Mouse (Mus musculus) gastrocnemius, postnatal 4 days (tissue): Measurements from ENCODE around the gene Notch2. TPM values are rescaled to one million over a fixed set of nuclear protein-coding genes. Genes with fewer than 3 reads are reported as not detected.
A peak's percentile ranks its signal among the peaks of the same experiment; 100 is the strongest.

Experiments
- DNase-seq, 2 experiments: peaks; one replicate each; pipeline ENCODE4 v3.0.0; 2021 to 2022; ENCODE audit warnings: low spot score in 2 of 2, mixed read lengths in 2 of 2
- long read RNA-seq, 2 experiments: library from polyadenylated mRNA; stranded (forward); transcript quantifications; one replicate each; pipeline ENCODE4 v2.0.0; 2021
- total RNA-seq, 2 experiments: library from RNA; stranded (reverse); gene quantifications; 2 replicates each; pipeline ENCODE4 v1.2.3; 2021

The Notch2 gene
- 10 to 100 TPM; 63.4 to 63.7 TPM for total RNA-seq
- long read RNA-seq, experiment 1, partial matches to known transcripts, result 0 of 3 reads
- long read RNA-seq, experiment 1, other reads (novel, unspliced or antisense), result 3 of 3 reads
- long read RNA-seq, experiment 2, partial matches to known transcripts, result 3 of 6 reads
- long read RNA-seq, experiment 2, other reads (novel, unspliced or antisense), result 3 of 6 reads

DNA sequence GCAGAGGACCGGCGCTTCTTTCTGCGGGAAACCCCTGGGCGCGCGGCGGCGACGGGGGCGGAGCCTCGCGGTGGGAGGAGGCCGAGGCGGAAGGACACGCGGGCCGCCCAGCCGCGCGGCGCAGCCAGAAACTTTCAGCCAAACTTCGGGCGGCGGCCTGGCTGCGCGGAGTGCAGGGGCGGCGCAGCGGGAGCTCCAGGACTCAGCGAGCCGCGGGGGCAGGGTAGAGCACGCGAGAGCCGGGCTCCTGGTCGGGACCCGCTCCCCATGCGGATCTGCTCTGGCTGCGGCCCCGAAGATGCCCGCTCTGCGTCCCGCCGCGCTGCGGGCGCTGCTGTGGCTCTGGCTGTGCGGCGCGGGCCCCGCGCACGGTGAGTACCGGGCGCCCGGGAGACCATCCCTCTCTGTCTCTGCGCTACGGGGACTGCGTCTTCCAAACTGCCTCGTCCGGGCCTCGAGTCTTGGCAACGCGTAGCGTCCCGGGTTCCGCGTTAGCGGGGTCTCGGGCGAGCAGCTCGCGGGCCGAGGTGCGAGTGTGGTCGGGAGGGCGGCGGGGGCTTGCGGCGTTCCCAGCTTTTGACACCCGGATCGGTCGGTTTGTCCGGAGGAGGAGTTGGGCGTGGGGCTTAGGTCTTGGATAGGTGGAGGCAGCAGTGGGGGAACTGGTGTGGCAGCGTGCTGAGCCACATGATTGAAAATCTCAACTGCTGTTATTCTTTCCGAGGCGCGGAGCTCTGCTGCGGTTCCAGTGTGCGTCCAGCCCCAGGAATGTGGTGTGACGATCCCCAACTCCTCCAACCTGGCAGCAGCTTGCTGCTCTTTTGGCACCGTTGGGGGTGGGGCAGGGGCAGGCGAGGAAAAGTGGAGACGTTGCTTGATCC lies at the start of gene Notch2:
Gene Notch2 (plus strand): TSS at position 127 of the 881 bp plus-strand sequence.
- peak; percentile 96 to 97 for DNase-seq

DNA sequence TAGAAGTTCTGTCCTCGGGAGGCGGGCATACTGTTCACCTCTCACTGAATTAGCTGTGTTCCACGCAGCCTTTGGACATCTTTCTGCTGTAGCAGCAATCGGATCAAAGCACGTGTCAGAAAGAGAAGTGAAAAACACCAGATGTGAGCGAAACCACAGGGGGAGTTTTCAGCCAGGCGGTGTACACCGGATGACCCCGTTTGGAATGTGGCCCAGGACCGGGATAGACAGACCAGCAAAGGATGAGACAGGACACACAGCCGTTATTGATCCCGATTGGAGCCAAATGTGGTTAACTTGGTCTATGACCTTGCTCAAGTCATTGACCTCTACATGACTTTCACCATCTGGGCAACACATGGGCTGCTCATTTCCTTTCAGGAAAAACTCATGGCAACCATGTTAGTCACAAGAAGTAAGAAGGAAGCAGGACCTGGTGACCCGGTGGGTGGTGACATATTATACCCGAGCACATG lies 48.4 kb upstream of the Notch2 start:
- peak in 1 of 2 experiments; percentile 39 for DNase-seq

DNA sequence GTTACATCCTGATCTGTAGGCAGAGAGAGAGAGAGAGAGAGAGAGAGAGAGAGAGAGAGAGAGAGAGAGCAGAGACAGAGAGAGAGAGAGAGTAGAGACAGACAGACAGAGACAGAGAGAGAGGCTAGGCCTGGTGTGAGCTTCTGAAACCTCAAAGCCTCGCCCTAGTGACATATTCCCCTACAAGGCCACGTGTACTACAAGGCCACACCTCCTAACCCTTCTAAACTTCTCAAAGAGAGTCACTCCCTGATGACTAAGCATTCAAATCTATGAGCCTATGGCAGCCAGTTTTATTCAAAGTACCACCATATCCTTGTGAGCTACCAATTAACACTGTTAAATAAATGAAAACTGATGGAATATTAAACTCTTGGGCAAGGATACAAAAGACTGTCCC lies 45.7 kb upstream of the Notch2 start:
- DNase-seq, result no peak

GRCm38 (mm10) chr3:97968191-97968590 lies 45.1 kb upstream of the Notch2 start:
- no peak for DNase-seq

DNA sequence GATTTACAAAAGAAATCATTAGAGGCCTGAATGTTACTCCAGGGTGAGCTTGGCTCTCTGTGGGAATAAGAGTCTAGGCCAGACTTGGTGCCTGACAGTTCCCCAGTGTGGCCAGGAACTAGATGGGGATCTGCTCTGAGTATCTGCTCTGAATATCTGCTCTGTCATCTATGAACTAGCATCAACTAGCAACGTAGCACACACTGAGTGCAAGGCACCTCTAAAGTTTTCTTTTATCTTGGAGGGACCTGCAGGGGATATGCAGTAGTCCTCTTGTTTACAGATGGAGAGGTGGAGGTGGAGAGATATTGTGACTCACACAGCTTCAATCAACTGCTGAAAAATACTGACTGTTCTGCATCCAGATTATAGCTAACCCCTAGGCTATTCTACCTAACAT lies 44.3 kb upstream of the Notch2 start:
- no peak for DNase-seq

- no peak for DNase-seq
These were observed 42.2 kb upstream of the Notch2 start for GRCm38 (mm10) chr3:97971117-97971516.

DNA sequence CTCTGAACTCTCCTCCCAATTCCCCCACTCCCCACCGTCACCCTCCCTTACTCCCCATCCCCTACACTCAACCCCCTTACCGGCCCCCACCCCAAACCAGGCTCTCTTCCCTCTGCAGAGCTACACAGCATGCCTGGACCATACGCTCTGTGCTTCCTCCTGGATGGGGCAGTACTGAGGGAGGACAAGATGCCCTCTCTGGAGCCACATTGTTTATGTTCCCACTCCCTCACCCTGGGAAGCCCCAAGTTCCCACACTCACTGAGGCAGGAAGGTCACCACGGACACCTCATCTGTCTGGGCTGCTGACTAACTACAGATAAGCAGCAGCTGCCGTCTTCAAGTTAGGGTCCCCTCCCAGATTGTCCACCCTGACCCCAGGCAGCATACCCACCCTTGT lies 41.1 kb upstream of the Notch2 start:
- no peak for DNase-seq

GRCm38 (mm10) chr3:97972707-97973106 lies 40.6 kb upstream of the Notch2 start:
- no peak for DNase-seq

DNA sequence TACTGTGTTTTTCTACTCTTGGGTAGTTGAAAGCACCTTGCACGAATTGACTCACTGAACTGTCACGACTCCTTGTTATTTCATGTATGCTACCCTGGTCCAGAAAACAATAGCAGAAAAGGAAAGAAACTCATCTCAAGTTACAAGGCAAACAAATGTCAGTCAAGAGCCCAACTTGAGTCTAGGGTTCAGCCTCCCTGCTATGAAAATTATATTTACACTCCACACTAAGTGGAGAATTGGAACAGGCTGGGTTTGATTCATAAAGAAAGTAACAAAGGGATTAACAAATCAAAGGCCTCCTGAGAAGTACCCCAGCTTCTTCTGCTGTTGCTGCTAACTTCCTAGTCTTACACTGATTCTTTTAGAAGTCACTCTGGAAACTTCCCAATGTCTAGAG lies 40.0 kb upstream of the Notch2 start:
- DNase-seq, result no peak

DNA sequence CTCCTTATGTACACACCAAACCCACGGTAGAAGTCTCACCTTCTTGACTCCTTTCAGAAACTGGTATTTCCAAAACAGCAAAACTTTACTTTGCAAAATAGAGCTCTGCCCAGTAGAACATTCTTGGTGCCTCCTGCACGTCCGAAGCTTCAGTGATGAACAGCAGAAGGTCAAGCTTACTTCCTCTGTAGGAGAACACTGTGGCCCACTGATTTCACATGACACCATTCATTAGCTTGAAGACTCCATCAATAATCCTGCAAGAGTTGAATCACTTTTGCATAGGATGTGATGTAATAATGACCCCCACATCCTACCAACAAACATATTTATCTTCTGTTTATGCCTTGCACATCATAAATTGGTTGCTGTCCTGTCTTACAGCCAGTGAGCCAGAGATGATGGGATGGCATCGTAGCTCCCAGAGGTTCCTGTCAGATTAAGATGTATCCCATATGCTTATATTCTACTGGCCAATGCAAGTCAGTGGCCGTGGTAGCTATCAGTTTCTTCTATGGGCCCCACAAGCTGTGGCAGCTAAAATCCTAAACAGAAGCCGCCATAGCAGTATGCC lies 39.0 kb upstream of the Notch2 start:
- DNase-seq, result no peak

GRCm38 (mm10) chr3:97976706-97977105 lies 36.6 kb upstream of the Notch2 start:
- DNase-seq, result no peak

- DNase-seq, result no peak
These were observed 34.6 kb upstream of the Notch2 start for GRCm38 (mm10) chr3:97978710-97979109.

- no peak for DNase-seq
These were observed 32.5 kb upstream of the Notch2 start for GRCm38 (mm10) chr3:97980683-97981327.

DNA sequence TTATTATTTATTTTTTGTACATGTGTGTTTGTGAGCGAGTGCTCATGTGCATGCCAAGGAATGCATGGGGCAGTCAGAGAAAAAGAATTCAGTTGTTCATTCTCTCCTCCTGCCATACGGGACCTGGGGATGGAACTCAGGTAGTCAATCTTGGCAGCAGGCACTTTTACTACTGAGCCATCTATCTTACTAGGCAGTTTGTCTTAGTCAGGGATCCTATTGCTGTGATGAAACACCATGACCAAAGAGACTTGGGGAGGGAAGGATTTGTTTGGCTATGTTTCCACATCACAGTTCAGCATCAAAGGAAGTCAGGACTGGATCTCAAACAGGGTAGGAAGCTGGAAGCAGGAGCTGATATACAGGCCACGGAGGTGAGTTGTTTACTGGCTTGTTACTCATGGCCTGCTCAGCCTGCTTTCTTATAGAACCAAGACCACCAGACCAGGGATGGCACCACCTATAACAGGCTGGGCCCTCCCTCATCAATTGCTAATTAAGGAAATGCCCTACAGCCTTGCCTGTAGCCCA lies 31.9 kb upstream of the Notch2 start:
- no peak for DNase-seq

DNA sequence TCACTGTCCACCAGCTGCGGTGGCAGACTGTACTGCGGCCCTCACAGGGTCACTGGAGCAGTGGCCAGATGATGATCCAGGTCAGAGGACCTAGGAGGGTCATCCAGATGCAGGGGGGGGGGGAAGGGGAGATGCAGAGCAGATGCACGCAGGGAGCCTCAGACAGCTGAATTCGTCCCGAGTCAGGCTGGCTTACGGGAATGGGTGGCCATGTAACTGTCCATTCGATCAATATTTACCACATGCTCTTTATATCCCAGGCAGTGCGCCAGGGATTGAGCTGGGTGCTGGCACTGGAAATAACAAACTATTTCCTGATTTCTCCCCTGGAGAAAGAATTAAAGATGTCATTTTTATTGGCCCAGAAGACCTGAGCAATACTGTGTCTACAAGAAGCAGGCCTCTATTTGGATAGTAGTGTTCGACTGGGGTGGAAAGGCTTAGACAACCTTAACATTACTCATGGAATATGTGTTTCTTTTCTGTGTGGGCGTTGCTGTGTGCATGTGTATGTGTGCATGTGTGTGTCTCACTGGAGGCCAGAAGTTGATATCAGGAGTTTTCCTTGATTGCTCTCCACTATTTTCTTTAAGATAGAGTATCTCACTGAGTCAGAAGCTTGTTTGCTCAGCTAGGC lies 28.3 kb upstream of the Notch2 start:
- no peak for DNase-seq

- no peak for DNase-seq
These were observed 27.6 kb upstream of the Notch2 start for GRCm38 (mm10) chr3:97985691-97986090.

- no peak for DNase-seq
These were observed 26.2 kb upstream of the Notch2 start for GRCm38 (mm10) chr3:97987153-97987552.

DNA sequence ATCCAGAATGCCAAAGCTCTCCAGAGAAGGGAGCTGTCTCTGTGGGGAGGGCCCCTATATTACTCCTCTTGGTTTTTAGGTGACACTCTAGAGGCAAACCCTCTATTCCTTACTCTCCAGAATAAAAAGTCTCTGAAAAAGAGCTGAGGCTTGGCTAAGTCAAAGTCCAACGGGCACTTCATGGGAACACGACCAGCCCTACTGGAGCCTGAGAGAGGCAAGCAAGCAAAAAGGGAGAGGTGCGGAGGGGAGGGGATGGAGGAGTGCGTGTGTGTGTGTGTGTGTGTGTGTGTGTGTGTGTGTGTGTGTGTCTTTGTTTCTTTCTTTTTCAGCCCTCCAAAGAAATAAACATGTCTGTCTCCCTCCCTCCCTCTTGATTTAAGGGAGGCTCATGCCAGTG lies 24.6 kb upstream of the Notch2 start:
- DNase-seq, result no peak

GRCm38 (mm10) chr3:97990576-97990975 lies 22.8 kb upstream of the Notch2 start:
- DNase-seq, result no peak

DNA sequence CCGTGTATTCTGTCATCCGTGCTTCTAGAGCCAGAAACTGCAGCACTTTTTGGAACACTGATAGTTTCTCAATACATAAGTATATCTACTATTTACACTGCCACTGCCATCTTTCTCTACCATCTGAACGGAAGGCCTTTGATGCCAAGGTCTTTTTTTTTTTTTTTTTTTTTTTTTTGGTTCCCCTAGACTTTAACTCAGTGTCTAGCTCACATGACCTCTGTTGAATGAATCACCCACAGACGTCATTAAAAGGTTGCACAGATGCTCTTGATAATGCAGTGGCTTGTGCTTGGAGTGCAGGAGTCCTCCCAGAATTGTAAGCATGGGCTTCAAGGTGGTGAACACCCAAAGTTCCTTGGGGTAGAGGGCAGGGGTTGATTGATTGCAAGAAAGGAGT lies 21.0 kb upstream of the Notch2 start:
- DNase-seq, result no peak

DNA sequence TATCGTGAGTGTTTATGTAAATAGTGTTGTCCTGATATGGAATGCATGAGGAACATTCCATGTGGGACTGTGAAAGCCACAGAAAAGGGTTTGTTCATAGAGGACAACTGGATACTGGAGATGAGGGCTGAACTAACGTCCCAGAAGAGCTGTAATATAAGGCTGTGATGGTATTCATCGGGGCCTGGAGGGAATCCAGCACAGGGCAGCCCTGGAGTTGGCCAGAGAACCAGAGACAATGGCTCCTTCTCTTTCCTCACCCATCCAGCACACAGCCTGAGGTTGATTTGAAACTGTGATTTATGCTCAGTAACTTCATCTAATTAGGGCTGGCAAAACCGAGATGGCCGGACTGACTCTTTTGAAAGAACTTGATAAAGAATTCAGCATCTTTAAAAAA lies 20.1 kb upstream of the Notch2 start:
- no peak for DNase-seq
